Mouse (Mus musculus): ENCODE results near the gene Tax1bp1.

- TF ChIP-seq POLR2A (IDR thresholded peaks at IDR 0.05; ENCODE audit: control insufficient read depth, extremely low read depth, insufficient read depth, low read length, poor library complexity) (no peak), CTCF (IDR thresholded peaks at IDR 0.05; ENCODE audit: borderline replicate concordance, control insufficient read depth, extremely low read depth, insufficient read depth, low read length, poor library complexity) (no peak)
Measured at GRCm38 (mm10) chr6:52713897-52714509, 474 bp downstream of the Tax1bp1 start.
